Mouse (Mus musculus) thymus, adult 2 months (tissue): ENCODE data around the gene Filip1.

Experiments
- CTCF ChIP-seq: fragments of 200-500 bp; IDR thresholded peaks from 2 replicates; pipeline ENCODE4 v1.5.1; 2012; ENCODE audit warnings: mild to moderate bottlenecking, control low read depth, low read length, moderate library complexity, borderline replicate concordance; ENCODE audit not compliant: control insufficient read depth, poor library complexity, insufficient read depth; ENCODE audit errors: extremely low read depth
- POLR2A ChIP-seq: fragments of 200-500 bp; IDR thresholded peaks from 2 replicates; pipeline ENCODE4 v1.6.1; 2012; ENCODE audit warnings: mild to moderate bottlenecking, low read length, control low read depth, moderate library complexity; ENCODE audit not compliant: control insufficient read depth, poor library complexity, insufficient read depth; ENCODE audit errors: extremely low read depth

- TF ChIP-seq CTCF (no peak), POLR2A (no peak)
These were observed 188.8 kb downstream of the Filip1 start for GRCm38 (mm10) chr9:79823856-79824255.
